Mouse (Mus musculus) kidney, adult 9 months (tissue): ENCODE measurements around the gene Zfhx3.

Source experiments
- DNase-seq: peaks from one replicate; pipeline ENCODE4 v3.0.0; 2022

Zfhx3 gene

DNA sequence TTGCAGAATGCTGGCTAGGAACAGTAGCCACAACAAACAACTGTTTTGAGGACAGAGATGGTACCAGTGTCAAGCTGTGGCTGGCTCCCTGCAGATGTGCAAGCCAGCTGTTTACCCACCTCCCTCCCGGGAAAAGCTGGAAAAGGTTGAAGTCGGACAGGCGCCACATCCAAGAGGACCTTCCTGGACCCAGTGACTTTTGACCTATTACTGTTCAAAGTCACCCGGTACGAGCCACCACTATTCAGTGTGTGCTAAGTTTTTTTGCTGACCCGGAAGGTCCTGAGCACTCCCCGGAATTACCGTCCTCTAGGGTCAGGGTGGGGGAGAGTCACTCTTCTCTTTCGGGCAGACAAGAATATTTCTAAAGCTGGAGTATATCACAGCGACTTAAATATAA is 818.3 kb downstream of the Zfhx3 start:
- no peak for DNase-seq

GRCm38 (mm10) chr8:108762567-108762966 is 820.1 kb downstream of the Zfhx3 start:
- no peak for DNase-seq

- no peak for DNase-seq
These were observed 822.2 kb downstream of the Zfhx3 start for GRCm38 (mm10) chr8:108764403-108765194.

DNA sequence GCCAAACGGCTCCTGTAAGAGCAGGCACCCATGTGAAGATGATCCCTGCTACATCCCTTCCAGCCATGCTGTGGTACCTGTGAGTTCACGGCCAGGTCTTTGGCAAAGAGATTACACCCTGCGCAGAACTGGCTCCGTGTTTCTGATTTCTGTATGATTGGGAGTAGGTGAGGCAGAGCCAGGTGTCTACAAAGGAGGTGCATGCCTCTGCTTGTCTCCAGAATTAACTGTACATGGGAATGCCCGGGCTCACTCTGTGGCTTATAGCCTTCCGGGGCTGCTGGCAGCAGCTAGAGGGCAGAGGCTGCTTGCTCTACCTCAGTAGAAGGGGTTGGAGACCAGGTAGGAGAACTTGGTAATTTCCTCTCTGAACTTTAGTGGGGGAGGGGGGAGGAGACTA is 823.7 kb downstream of the Zfhx3 start:
- no peak for DNase-seq

GRCm38 (mm10) chr8:108768051-108768450 is 825.6 kb downstream of the Zfhx3 start:
- no peak for DNase-seq

DNA sequence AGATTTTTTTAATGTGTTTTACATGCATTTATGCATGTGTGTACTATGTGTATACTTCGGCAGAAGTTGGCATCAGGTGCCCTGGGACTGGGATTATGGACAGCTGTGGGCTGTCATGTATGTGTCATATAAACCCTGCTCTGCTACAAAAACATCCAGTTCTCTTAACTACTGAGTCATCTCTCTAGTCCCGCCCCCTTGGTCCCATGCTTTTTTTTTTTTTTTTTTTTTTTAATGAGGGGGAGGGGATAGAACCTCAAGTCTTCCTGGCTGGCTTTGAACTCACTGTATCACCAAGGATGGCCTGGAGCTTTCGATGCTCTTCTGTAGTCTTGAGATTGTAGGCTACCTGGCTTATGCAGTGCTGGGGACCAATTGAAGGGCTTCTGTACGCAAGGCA is 827.9 kb downstream of the Zfhx3 start:
- DNase-seq = no peak

GRCm38 (mm10) chr8:108773436-108773835 is 831.0 kb downstream of the Zfhx3 start:
- DNase-seq = no peak

- no peak for DNase-seq
These were observed 835.6 kb downstream of the Zfhx3 start for GRCm38 (mm10) chr8:108778063-108778462.

GRCm38 (mm10) chr8:108778551-108778950 is 836.1 kb downstream of the Zfhx3 start:
- no peak for DNase-seq

DNA sequence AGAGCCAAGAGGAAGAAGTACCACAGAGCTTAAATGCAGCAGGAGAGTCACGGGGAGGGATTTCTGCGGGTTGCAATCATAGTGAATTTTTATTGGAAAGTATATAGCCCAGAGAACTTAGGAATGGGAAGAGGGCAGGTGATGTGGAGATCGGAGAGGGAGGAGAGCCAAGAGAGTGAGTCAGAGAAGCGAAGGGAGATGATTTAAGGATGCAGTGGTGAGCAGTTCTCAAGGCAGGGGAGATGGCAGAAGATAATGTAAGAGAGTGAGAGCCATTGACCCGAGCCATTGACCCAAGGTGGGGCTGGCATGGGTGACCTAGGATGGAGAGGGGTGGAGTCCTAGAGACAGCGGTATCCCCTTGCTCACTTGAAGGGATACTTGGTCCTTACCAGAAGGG is 838.3 kb downstream of the Zfhx3 start:
- no peak for DNase-seq

DNA sequence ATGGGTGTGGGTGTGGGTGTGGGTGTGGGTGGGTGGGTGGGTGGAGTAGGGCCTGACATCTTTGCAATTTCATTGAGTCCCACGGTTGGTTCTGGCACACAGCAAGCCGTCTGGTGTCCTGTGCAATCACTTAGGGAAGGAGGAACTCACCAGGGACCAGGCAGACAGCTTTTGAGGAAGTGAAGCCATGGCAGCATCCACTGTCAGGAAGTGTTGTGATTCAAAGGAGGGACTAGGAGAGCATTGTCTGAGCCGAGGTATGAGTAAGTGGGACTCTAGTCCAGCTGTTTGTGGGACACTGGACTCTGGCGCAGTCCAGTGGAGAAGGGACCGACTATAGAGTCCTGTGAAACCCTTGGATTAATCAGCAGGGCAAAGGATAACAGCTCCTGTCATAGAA is 838.7 kb downstream of the Zfhx3 start:
- peak; percentile 15 for DNase-seq

- no peak for DNase-seq
These were observed 840.7 kb downstream of the Zfhx3 start for GRCm38 (mm10) chr8:108783155-108783554.

DNA sequence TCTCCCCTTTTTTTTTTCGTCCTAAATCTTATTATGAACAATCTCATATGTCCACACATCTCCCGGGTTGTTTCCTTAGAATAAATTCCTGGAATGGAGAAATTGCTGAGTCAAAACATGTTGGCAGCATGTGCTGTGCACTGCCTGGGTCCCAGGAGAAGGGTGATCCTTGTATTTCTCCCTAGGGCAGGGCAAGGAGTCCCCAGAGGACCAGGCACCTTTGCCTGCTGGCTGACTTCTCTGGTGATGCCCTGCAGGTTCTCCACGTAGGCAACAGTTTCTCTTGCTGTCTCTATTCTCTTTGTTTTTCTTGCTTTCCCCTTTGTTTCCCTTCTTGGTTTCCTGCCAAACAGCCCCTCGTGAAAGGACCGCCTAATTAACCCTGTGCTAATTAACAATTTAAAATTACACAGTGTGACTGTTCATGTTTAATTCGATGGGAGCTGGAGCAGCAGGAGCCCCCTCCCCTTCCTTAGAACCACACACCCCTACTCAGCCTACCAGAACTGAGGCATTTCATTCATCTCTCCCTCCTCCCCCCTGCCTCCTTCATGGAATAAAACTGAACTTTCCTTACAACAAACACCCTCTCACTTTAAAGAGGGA is 845.8 kb downstream of the Zfhx3 start:
- DNase-seq = no peak

DNA sequence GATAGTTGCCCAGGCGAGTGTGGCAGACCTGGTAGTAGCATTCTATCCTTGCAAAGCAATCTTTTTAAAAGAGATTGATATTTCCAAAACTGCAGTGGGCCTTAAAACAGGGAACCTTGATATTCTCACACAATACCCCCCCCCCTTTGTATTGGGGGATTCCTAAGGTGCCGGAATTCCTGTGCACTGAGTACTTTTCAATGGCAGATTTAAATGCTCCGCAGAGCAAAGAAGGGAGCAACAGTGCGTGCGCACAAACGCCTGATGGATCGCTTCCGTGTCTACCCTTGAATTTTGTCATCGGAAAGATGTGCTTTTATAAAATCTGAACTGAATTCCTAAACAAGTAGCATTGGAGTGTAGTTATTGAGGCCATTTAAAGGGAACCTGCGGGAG is 846.3 kb downstream of the Zfhx3 start:
- DNase-seq = no peak

GRCm38 (mm10) chr8:108790559-108791293 is 848.3 kb downstream of the Zfhx3 start:
- peak; percentile 43 for DNase-seq

DNA sequence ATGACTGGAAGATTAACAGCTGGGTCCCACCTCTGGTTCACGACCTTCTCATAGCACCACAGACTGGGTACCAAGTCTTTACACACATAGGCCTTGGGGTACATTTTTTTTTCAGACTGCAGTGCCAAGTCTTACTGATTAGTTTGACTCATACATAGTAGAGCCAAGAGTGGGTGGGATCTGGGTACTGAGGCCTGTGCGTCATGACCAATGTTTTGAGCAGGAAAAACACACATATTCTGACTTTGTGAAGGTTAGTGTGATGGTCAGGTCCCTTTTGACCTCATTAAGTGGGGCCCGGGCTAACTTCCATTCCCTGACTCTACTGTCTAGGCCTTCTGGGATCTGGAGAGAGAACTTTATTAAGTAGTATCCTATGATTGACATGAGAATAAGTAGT is 853.6 kb downstream of the Zfhx3 start:
- DNase-seq = no peak

DNA sequence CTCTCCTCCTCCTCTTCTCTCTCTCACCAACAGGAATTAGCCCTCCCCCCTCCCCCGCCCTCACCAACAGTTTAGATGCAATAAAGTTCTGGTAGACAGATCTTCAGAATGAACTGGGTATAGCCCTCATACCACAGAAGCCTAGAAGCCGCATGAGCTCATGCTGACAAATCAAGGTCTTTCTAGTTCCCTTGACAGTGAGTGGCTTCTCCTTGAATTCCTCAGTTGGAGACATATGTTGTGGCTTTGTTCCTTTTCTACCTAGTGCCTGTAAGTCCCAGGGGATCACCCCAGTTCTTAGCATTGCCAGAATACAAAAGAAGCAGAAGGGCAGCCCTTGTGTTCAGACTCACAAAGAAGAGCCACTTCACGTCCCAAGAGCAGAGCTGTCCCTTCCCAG is 854.4 kb downstream of the Zfhx3 start:
- DNase-seq = no peak

DNA sequence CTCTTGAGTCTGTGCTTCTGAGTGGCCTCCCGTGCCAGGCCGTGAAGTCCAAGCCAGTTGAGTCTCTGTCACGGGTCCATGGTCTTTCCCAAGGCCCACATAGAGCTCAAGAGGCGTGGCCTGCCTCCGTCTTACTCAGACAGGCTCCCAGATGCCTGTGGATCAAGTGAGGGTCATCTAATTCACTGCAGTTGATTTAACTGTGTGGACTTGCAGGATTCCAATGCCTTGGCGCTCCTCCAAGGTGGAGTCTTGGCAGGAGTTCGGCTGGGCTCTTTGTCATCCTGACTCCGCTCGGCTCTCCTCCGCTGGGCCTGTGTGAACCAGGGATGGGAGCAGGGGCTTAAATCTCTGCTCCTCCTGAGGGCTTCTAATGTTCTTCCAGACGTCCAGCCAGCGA is 855.6 kb downstream of the Zfhx3 start:
- DNase-seq = peak; percentile 77

- no peak for DNase-seq
These were observed 856.8 kb downstream of the Zfhx3 start for GRCm38 (mm10) chr8:108799250-108799649.

DNA sequence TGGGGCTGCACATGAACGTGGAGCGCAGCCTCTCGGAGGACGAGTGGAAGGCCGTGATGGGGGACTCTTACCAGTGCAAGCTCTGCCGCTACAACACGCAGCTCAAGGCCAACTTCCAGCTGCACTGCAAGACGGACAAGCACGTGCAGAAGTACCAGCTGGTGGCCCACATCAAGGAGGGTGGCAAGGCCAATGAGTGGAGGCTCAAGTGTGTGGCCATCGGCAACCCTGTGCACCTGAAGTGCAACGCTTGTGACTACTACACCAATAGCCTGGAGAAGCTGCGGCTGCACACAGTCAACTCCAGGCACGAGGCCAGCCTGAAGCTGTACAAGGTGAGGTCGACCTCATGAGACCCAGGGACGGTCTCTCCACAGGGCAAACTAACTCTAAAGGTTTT is 857.9 kb downstream of the Zfhx3 start:
- no peak for DNase-seq

DNA sequence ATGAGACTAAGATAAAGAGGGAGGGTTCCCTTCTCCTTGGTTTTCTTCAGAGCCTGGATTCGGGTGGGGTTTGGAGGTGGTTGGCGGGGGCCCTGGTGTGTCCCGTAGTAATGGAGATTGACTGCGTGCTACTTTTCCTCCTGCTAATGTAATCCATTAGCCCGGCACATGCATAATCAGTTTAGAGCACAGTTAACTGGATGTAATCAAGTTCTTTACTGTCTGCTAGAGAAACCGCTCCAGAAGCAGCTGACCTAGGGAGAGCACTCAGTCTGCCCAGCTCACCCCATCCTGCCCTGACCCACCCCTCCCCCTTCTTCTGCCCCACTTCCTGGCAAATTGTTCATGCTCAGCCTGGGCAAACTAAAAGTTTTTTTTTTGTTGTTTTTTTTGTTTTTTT is 860.6 kb downstream of the Zfhx3 start:
- DNase-seq = no peak

- DNase-seq = no peak
These were observed 869.2 kb downstream of the Zfhx3 start for GRCm38 (mm10) chr8:108811694-108812093.

- no peak for DNase-seq
These were observed 870.9 kb downstream of the Zfhx3 start for GRCm38 (mm10) chr8:108813375-108813774.

DNA sequence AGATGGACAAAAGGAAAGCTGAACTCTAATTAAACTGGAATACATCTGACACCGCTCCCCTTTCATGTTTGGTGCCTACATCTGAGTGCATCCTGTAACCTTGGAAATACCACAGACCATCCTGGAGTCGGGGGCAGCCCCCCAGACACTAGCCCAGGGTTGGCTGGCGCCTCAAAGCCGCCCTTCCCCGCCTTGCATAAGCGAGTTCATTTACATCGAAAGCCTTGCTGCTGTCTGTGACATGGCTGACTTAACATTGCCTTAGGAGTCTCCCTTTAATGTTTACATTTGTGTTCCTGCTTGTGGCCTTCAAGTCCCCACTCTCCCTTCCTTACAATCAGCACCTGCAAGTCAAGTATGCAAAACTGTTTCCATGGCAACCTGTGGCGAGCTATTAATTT is 876.8 kb downstream of the Zfhx3 start:
- no peak for DNase-seq
